Mouse (Mus musculus) limb, embryonic 12.5 days (tissue): ENCODE data around the gene Drd5. TPM values are rescaled to one million over a fixed set of nuclear protein-coding genes. Genes with fewer than 3 reads are reported as not detected.
A peak's percentile ranks its signal among the peaks of the same experiment; 100 is the strongest.

Source experiments
- ATAC-seq: fragments of 200-750 bp; cut with Nextera tagmentation; 2 replicates; pipeline ENCODE4 v1.8.0; 2017; ENCODE audit warnings: low read depth, moderate TSS enrichment; ENCODE audit not compliant: insufficient number of reproducible peaks, insufficient read depth, low FRiP score, low TSS enrichment
- H3K27ac ChIP-seq: fragments of 300-500 bp; sonication (generic); 2 replicates; pipeline ENCODE4 v1.5.1; 2016; ENCODE audit warnings: mild to moderate bottlenecking, moderate library complexity
- H3K27me3 ChIP-seq: fragments of 300-500 bp; sonication (generic); 2 replicates; pipeline ENCODE4 v1.6.1; 2016; ENCODE audit warnings: mild to moderate bottlenecking, moderate library complexity
- H3K36me3 ChIP-seq: fragments of 300-500 bp; sonication (generic); 2 replicates; pipeline ENCODE4 v1.6.1; 2016; ENCODE audit warnings: mild to moderate bottlenecking, moderate library complexity
- H3K4me1 ChIP-seq: fragments of 300-500 bp; sonication (generic); replicated peaks from 2 replicates; pipeline ENCODE4 v1.6.1; 2016
- H3K4me2 ChIP-seq: fragments of 300-500 bp; sonication (generic); 2 replicates; pipeline ENCODE4 v1.6.1; 2016; ENCODE audit warnings: mild to moderate bottlenecking, moderate library complexity
- H3K4me3 ChIP-seq: fragments of 300-500 bp; sonication (generic); replicated peaks from 2 replicates; pipeline ENCODE4 v1.5.1; 2016; ENCODE audit warnings: mild to moderate bottlenecking
- H3K9ac ChIP-seq: fragments of 300-500 bp; sonication (generic); replicated peaks from 2 replicates; pipeline ENCODE4 v1.6.1; 2016; ENCODE audit warnings: mild to moderate bottlenecking, moderate library complexity
- H3K9me3 ChIP-seq: fragments of 300-500 bp; sonication (generic); 2 replicates; pipeline ENCODE4 v1.6.1; 2016; ENCODE audit warnings: mild to moderate bottlenecking, moderate library complexity
- WGBS: fragments of 180-500 bp; shearing (Covaris S2); methylation state at CpG from one replicate; pipeline ENCODE4 v1.1.7; 2016; 5-methylcytosine and 5-hydroxymethylcytosine counted together
- polyA plus RNA-seq: library from polyadenylated mRNA; unstranded; fragments of >200 nt; fragmentation: Nextera tagmentation; extraction: Ambion mirVana; gene quantifications from 2 replicates; pipeline ENCODE4 v1.2.1, GENCODE M21; 2016

Drd5 gene
- polyA plus RNA-seq, 1 experiment from 2014 or later, result not detected

GRCm38 (mm10) chr5:38350351-38350929, 31.3 kb downstream of the Drd5 start:
- no peak overlapping the region for H3K4me3 ChIP-seq
- H3K27me3 ChIP-seq, result 0 out of 2 replicates have a peak, but pooled peaks cover 3% of the 10 kb centered on the region
- H3K4me2 ChIP-seq, result no peak overlapping the region
- H3K9me3 ChIP-seq, result no peaks in the 10 kb centered on the region
- H3K9ac ChIP-seq, result no peak overlapping the region
- no peaks in the 10 kb centered on the region for H3K36me3 ChIP-seq
- no peak for ATAC-seq
- H3K4me1 ChIP-seq, result 0 out of 2 replicates have a peak, but pooled peaks cover 2% of the 10 kb centered on the region
- 57% methylated on average over 5 of the region's 5 CpGs for WGBS
- H3K27ac ChIP-seq, result no peak overlapping the region

- no peaks in the 10 kb centered on the region for H3K9me3 ChIP-seq
These were observed 37.8 kb downstream of the Drd5 start for GRCm38 (mm10) chr5:38356927-38357326.

GRCm38 (mm10) chr5:38359716-38360115, 40.5 kb downstream of the Drd5 start:
- H3K4me2 ChIP-seq, result no peak overlapping the region
- no peak overlapping the region for H3K27ac ChIP-seq
- no peaks in the 10 kb centered on the region for H3K27me3 ChIP-seq
- H3K4me3 ChIP-seq, result no peak overlapping the region
- no peak for ATAC-seq
- H3K4me1 ChIP-seq, result 0 out of 2 replicates have a peak, but pooled peaks cover 7% of the 10 kb centered on the region
- no peak overlapping the region for H3K9ac ChIP-seq
- H3K36me3 ChIP-seq, result no peaks in the 10 kb centered on the region
- 77% methylated on average over 2 of the region's 2 CpGs for WGBS
- no peaks in the 10 kb centered on the region for H3K9me3 ChIP-seq

More at GRCm38 (mm10) chr5:38356927-38357326, 37.8 kb downstream of the Drd5 start:
- no peak overlapping the region for H3K4me2 ChIP-seq
- H3K4me1 ChIP-seq, result 0 out of 2 replicates have a peak, but pooled peaks cover 7% of the 10 kb centered on the region
- H3K36me3 ChIP-seq, result no peaks in the 10 kb centered on the region
- no peak overlapping the region for H3K9ac ChIP-seq
- no peak overlapping the region for H3K27ac ChIP-seq
- 0 out of 2 replicates have a peak, but pooled peaks cover 3% of the 10 kb centered on the region for H3K27me3 ChIP-seq
- ATAC-seq, result no peak
- 75% methylated on average over 3 of the region's 3 CpGs for WGBS
- H3K4me3 ChIP-seq, result no peak overlapping the region

DNA sequence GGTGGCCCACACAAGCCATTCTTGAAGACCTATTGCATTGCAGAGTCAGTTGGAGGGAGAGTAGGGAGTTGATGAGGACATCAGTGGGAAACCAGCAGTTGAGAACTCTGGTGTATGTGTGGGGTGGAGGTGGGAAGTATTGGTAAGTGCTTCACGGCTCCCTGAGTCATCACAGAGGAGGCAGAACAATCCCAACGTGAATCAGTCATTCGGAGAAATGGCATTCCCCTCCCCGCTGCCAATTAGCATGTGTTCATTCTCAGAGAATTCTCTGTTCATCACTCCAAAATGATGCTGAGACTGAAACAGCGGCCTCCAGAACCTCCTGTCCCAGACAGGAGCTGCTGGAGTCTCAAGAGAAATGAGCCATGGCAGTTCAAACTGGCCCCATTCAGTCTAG, 45.2 kb downstream of the Drd5 start:
- Histone ChIP-seq H3K9ac (no peak overlapping the region), H3K4me2 (no peak overlapping the region), H3K36me3 (no peaks in the 10 kb centered on the region), H3K27ac (no peak overlapping the region), H3K4me1 (peaks cover 26% of the 10 kb centered on the region), H3K27me3 (peaks cover 11% of the 10 kb centered on the region; the same call in 1 of the 2 replicates), H3K9me3 (no peaks in the 10 kb centered on the region), H3K4me3 (no peak overlapping the region)
- 84% methylated on average over 5 of the region's 5 CpGs for WGBS
- no peak for ATAC-seq

GRCm38 (mm10) chr5:38365521-38365920, 46.4 kb downstream of the Drd5 start:
- 39% methylated on average over 2 of the region's 2 CpGs for WGBS
- peaks cover 11% of the 10 kb centered on the region; the same call in 1 of the 2 replicates for H3K27me3 ChIP-seq
- no peak overlapping the region for H3K9ac ChIP-seq
- no peaks in the 10 kb centered on the region for H3K36me3 ChIP-seq
- ATAC-seq, result no peak
- no peak overlapping the region for H3K4me3 ChIP-seq
- no peaks in the 10 kb centered on the region for H3K9me3 ChIP-seq
- no peak overlapping the region for H3K4me2 ChIP-seq
- H3K27ac ChIP-seq, result no peak overlapping the region
- H3K4me1 ChIP-seq, result peaks cover 26% of the 10 kb centered on the region

DNA sequence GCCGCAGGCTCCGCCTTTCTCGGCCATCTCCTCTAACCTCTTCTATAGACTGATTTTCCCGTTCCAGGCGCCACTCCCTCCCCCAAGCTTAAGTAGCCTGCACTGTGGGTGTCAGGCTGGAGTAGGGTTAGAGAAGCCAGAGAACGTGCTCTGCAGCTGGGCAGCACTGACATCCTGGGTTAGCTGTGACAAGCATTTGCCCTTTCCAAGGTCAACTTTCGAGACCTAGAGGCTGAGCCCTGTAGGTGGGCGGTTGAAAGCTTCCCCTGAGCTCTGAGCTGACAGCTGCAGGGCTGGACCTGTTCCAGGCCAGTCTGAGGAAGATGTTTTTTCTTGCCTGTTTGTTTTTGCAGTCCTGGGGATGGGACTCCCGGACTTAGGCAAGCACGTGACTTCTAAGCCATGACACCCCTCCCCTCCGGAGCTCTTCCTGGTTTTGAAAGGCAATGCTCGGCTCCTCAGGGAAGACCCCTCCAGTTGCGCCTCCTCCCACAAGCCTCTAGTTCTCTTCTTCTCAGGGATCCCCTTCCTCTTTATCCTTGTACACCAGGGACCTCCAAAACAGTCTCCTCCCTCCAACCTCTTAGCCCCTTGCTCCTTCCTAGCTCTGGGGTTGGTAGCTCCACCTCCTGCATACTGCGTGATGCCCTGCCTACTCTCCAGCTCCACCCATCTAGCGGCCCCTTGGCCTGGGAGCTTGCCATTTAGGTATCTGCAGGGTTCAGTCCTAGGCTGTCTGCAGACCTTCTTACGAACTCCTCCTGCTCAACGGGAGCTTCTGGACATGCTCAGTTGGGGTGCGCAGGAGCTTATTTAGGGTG, 47.7 kb downstream of the Drd5 start:
- peak overlapping the region; percentile 63 for H3K4me2 ChIP-seq
- H3K9me3 ChIP-seq, result no peaks in the 10 kb centered on the region
- H3K36me3 ChIP-seq, result no peaks in the 10 kb centered on the region
- peaks cover 11% of the 10 kb centered on the region; the same call in 1 of the 2 replicates for H3K27me3 ChIP-seq
- peak; percentile 67; the same call in 1 of the 2 replicates for ATAC-seq
- H3K4me3 ChIP-seq, result peak overlapping the region; percentile 32
- WGBS, result 11% methylated on average over 18 of the region's 18 CpGs
- H3K27ac ChIP-seq, result 0 out of 2 replicates have a peak overlapping the region, but pooled peaks have one; percentile 17
- peak overlapping the region; percentile 42; the same call in 1 of the 2 replicates for H3K9ac ChIP-seq
- H3K4me1 ChIP-seq, result peaks cover 19% of the 10 kb centered on the region

- no peak overlapping the region for H3K4me2 ChIP-seq
- H3K4me1 ChIP-seq, result peaks cover 10% of the 10 kb centered on the region; the same call in 1 of the 2 replicates
- no peak overlapping the region for H3K4me3 ChIP-seq
- peaks cover 4% of the 10 kb centered on the region; the same call in 1 of the 2 replicates for H3K27me3 ChIP-seq
- no peak overlapping the region for H3K27ac ChIP-seq
- ATAC-seq, result no peak
- no peaks in the 10 kb centered on the region for H3K36me3 ChIP-seq
- H3K9me3 ChIP-seq, result no peaks in the 10 kb centered on the region
- WGBS, result 82% methylated on average over 1 of the region's 1 CpGs
- no peak overlapping the region for H3K9ac ChIP-seq
These were observed 52.1 kb downstream of the Drd5 start for GRCm38 (mm10) chr5:38371308-38371707.

Other genes starting within 250 kb of the Drd5 start
- gene Nsg1, start 159.5 kb upstream of the Drd5 start, polyA plus RNA-seq, result 134 and 142 TPM in 2 replicates
- 18.4 and 22.6 TPM in 2 replicates for gene Zbtb49, start 98.9 kb upstream of the Drd5 start, polyA plus RNA-seq
- 130 and 151 TPM in 2 replicates for gene Lyar, start 98.9 kb upstream of the Drd5 start, polyA plus RNA-seq
- gene Tmem128, start 59.2 kb upstream of the Drd5 start, polyA plus RNA-seq, result 72.4 and 75.2 TPM in 2 replicates
- 0.13 TPM in 1 of 2 replicates, not detected in the other for gene Otop1, start 43.4 kb upstream of the Drd5 start, polyA plus RNA-seq
- 0.36 and 0.69 TPM in 2 replicates for gene Slc2a9, start 183.8 kb downstream of the Drd5 start, polyA plus RNA-seq
- gene Wdr1, start 243.9 kb downstream of the Drd5 start, polyA plus RNA-seq, result 188 and 191 TPM in 2 replicates